Mouse (Mus musculus): ENCODE data around the gene Mpped2. TPM values are rescaled to one million over a fixed set of nuclear protein-coding genes. Genes with fewer than 3 reads are reported as not detected.
A peak's percentile ranks its signal among the peaks of the same experiment; 100 is the strongest.

The Mpped2 gene
- total and polyA plus RNA-seq, 2 experiments from 2014 or later: 65.4 to 104 TPM

DNA sequence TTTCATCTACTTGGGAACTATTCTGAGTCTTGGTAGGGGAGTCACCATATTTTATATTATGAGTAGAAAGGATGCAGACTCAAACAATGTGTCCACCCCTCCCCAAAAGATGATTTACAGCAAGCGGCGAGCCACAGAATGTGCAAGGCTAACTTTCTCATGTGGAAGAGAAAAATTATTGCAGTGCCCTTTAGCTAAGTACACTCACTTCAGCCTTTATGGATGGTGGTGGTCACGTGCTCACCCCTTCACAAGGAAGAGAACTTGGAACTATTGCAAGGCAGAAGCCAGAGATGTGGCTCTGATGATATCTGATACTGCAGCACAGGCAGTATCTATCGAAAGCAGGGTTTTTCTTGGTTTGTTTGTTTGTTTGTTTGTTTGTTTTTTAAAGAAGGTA lies 38.4 kb downstream of the Mpped2 start:
- Histone ChIP-seq H3K4me1 (ENCODE audit: insufficient read depth) (0 out of 2 replicates have a peak, but pooled peaks cover 4% of the 10 kb centered on the region), H3K4me3 (ENCODE audit: low read depth, low read length) (no peak overlapping the region), H3K9ac (no peak overlapping the region), H3K9me3 (ENCODE audit: low read length) (no peaks in the 10 kb centered on the region), H3K27ac (ENCODE audit: low read depth, low read length) (0 out of 2 replicates have a peak overlapping the region, but pooled peaks have one; percentile 11), H3K27me3 (ENCODE audit: insufficient read depth, low read length) (no peaks in the 10 kb centered on the region), H3K36me3 (ENCODE audit: insufficient read depth) (peaks cover 3% of the 10 kb centered on the region; the same call in 1 of the 2 replicates), H3K4me2 (ENCODE audit: low read depth) (no peak overlapping the region)
- WGBS: 89% methylated on average over 4 of the region's 4 CpGs
- ATAC-seq (no peak), DNase-seq (no peak)
- no peak for TF ChIP-seq CTCF (IDR thresholded peaks at IDR 0.05; ENCODE audit: low read depth)

DNA sequence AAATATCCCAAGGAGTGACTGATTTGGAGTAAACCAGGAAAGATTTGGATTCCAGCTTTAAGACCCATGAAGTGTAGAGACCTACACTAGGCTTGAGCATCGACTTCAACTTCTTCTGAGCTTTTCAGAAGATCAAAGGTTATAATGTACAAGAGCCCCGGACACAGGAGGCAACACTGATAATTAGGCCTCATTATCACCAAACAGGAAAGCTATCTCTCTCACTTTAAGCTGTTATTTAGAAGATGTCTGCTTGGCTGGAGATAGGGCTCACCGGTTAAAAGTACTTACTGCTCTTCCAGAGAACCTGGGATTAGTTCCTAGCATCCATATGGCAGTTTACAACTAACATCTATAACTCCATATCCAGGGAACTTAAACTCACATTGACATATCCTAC lies 39.1 kb downstream of the Mpped2 start:
- no peak overlapping the region for H3K4me3 ChIP-seq (ENCODE audit: low read depth, low read length)
- H3K4me1 ChIP-seq (ENCODE audit: insufficient read depth): 0 out of 2 replicates have a peak, but pooled peaks cover 4% of the 10 kb centered on the region
- no peak for DNase-seq
- WGBS: 53% methylated on average over 3 of the region's 3 CpGs
- ATAC-seq: no peak
- no peaks in the 10 kb centered on the region for H3K36me3 ChIP-seq (ENCODE audit: insufficient read depth)
- no peak for TF ChIP-seq CTCF (IDR thresholded peaks at IDR 0.05; ENCODE audit: low read depth)
- no peaks in the 10 kb centered on the region for H3K27me3 ChIP-seq (ENCODE audit: insufficient read depth, low read length)
- H3K27ac ChIP-seq (ENCODE audit: low read depth, low read length): no peak overlapping the region
- no peaks in the 10 kb centered on the region for H3K9me3 ChIP-seq (ENCODE audit: low read length)
- no peak overlapping the region for H3K4me2 ChIP-seq (ENCODE audit: low read depth)
- H3K9ac ChIP-seq: no peak overlapping the region

DNA sequence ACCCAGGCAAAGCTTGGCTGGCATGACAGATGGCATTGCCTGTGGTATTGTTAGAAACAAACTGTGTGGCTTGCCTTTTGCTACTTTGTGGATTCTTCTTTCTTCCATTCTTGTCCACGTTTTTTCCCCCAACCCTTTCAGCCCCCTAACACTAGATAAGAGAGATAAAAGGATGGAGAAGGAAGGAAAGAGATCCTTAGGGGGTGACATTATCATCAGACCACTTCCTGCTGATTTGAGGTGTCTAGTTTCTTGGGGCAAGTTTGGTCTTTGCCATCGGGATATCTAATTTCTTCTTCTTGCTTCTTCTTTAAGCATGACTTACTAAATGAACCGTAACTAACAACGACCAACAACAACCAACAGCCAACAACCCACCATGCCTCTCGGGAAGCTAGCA lies 40.3 kb downstream of the Mpped2 start:
- Histone ChIP-seq H3K9me3 (ENCODE audit: low read length) (no peaks in the 10 kb centered on the region), H3K27me3 (ENCODE audit: insufficient read depth, low read length) (no peaks in the 10 kb centered on the region), H3K4me1 (ENCODE audit: insufficient read depth) (0 out of 2 replicates have a peak, but pooled peaks cover 4% of the 10 kb centered on the region), H3K27ac (ENCODE audit: low read depth, low read length) (no peak overlapping the region), H3K9ac (no peak overlapping the region), H3K36me3 (ENCODE audit: insufficient read depth) (no peaks in the 10 kb centered on the region), H3K4me3 (ENCODE audit: low read depth, low read length) (no peak overlapping the region), H3K4me2 (ENCODE audit: low read depth) (no peak overlapping the region)
- TF ChIP-seq CTCF (IDR thresholded peaks at IDR 0.05; ENCODE audit: low read depth): no peak
- no peak for ATAC-seq
- 52% methylated on average over 5 of the region's 5 CpGs for WGBS
- no peak for DNase-seq

DNA sequence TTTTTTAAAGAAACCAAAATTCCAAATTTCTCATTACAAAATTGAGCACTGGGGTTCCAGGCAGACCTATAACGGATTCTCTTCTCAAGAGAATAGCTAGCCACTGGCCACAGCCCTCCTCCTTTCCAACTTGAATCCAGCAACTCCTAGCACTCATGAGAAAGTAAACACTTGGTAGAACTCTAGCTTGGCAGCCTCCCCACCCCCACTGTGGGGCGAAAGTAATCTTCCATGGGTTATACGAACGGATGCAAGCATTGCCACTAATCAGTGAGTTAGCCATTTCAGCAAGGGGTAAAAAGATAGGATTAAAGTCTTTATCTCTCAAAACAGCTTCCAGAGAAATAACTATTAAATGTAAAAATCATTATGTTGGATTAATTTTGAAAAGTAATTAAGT lies 40.9 kb downstream of the Mpped2 start:
- no peak overlapping the region for H3K9ac ChIP-seq
- H3K27ac ChIP-seq (ENCODE audit: low read depth, low read length): no peak overlapping the region
- no peak overlapping the region for H3K4me3 ChIP-seq (ENCODE audit: low read depth, low read length)
- DNase-seq (no peak), ATAC-seq (no peak)
- H3K9me3 ChIP-seq (ENCODE audit: low read length): no peaks in the 10 kb centered on the region
- 0 out of 2 replicates have a peak, but pooled peaks cover 4% of the 10 kb centered on the region for H3K4me1 ChIP-seq (ENCODE audit: insufficient read depth)
- no peak for TF ChIP-seq CTCF (IDR thresholded peaks at IDR 0.05; ENCODE audit: low read depth)
- H3K27me3 ChIP-seq (ENCODE audit: insufficient read depth, low read length): no peaks in the 10 kb centered on the region
- no peaks in the 10 kb centered on the region for H3K36me3 ChIP-seq (ENCODE audit: insufficient read depth)
- H3K4me2 ChIP-seq (ENCODE audit: low read depth): no peak overlapping the region
- 51% methylated on average over 4 of the region's 4 CpGs for WGBS

DNA sequence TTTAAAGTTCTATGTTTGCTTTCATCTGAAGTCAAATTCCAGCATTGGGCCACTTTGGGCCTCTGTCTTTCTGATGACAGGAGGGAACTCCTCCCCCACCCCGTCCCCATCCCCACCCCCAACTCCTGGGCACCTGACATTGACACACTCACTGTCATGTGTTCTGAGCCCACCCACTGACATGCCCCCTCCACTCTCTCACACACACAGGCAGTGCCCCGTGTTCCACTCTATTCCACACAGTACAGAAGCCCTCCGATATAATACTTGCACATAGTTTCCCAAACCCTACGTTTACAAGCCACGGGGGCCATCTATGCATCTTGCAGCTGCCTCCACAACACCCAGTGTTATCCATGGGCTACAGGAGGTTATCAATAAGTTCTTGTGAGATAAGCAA lies 42.1 kb downstream of the Mpped2 start:
- no peak overlapping the region for H3K9ac ChIP-seq
- no peak for DNase-seq
- no peak overlapping the region for H3K4me2 ChIP-seq (ENCODE audit: low read depth)
- WGBS: 63% methylated on average over 5 of the region's 5 CpGs
- H3K4me3 ChIP-seq (ENCODE audit: low read depth, low read length): no peak overlapping the region
- TF ChIP-seq CTCF (IDR thresholded peaks at IDR 0.05; ENCODE audit: low read depth): no peak
- 0 out of 2 replicates have a peak, but pooled peaks cover 4% of the 10 kb centered on the region for H3K4me1 ChIP-seq (ENCODE audit: insufficient read depth)
- no peak; the same call in 1 of the 2 replicates for ATAC-seq
- H3K36me3 ChIP-seq (ENCODE audit: insufficient read depth): no peaks in the 10 kb centered on the region
- no peak overlapping the region for H3K27ac ChIP-seq (ENCODE audit: low read depth, low read length)
- no peaks in the 10 kb centered on the region for H3K27me3 ChIP-seq (ENCODE audit: insufficient read depth, low read length)
- H3K9me3 ChIP-seq (ENCODE audit: low read length): no peaks in the 10 kb centered on the region

DNA sequence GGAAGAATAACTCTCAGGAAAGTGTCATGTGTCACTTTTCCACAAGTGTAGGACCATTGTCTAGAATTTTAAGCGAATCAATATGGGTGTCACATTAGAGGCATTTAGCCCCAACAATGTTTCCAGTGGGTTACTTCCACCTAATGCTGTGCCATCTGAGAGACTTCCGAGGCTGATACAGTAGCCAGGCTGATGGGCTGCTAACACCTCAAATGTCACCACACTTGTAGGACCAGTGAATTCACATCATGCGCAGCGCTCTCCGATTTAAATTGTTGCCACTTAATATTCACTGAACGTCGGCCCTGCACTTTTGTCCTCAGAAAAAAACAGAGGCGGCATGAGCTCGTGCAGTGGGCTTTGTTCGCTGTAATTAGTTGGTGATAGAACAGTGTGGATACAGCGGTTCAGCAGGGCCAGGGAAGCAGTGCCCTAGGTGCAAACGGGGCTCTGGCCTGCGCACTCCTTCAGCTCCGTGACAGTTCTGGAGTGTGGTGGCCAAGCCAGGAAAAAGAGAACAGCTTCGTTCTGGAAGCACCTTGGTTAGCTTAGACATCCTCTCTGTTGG lies 42.8 kb downstream of the Mpped2 start:
- TF ChIP-seq CTCF (IDR thresholded peaks at IDR 0.05; ENCODE audit: low read depth): no peak
- peak; percentile 47 for DNase-seq
- H3K4me3 ChIP-seq (ENCODE audit: low read depth, low read length): no peak overlapping the region
- H3K4me2 ChIP-seq (ENCODE audit: low read depth): peak overlapping the region; percentile 35
- H3K9me3 ChIP-seq (ENCODE audit: low read length): no peaks in the 10 kb centered on the region
- H3K36me3 ChIP-seq (ENCODE audit: insufficient read depth): no peaks in the 10 kb centered on the region
- WGBS: 20% methylated on average over 15 of the region's 15 CpGs
- H3K9ac ChIP-seq: peak overlapping the region; percentile 28; the same call in 1 of the 2 replicates
- 0 out of 2 replicates have a peak, but pooled peaks cover 4% of the 10 kb centered on the region for H3K4me1 ChIP-seq (ENCODE audit: insufficient read depth)
- peak; percentile 68 for ATAC-seq
- peak overlapping the region; percentile 54; the same call in 1 of the 2 replicates for H3K27ac ChIP-seq (ENCODE audit: low read depth, low read length)
- H3K27me3 ChIP-seq (ENCODE audit: insufficient read depth, low read length): no peaks in the 10 kb centered on the region

DNA sequence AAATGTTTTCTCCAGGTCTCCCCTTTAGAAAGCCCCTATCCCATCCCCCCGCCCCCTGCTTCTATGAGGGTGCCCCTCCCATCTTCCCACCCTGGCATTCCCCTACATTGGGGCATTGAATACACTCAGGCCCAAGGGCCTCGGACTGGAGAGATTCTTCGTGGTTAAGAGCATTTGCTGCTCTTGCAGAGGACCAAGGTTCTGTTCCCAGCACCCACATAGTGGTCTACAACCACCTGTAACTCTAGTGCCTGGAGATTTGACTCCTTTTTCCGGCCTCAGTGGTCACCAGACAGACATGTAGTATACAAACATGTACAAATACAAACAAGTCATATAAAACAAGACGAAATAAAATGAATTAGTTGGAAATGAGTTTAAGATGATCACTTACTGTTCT lies 45.9 kb downstream of the Mpped2 start:
- TF ChIP-seq CTCF (IDR thresholded peaks at IDR 0.05; ENCODE audit: low read depth): no peak
- Histone ChIP-seq H3K36me3 (ENCODE audit: insufficient read depth) (no peaks in the 10 kb centered on the region), H3K4me2 (ENCODE audit: low read depth) (no peak overlapping the region), H3K27me3 (ENCODE audit: insufficient read depth, low read length) (no peaks in the 10 kb centered on the region), H3K4me3 (ENCODE audit: low read depth, low read length) (no peak overlapping the region), H3K9ac (no peak overlapping the region), H3K27ac (ENCODE audit: low read depth, low read length) (no peak overlapping the region), H3K9me3 (ENCODE audit: low read length) (no peaks in the 10 kb centered on the region), H3K4me1 (ENCODE audit: insufficient read depth) (0 out of 2 replicates have a peak, but pooled peaks cover 4% of the 10 kb centered on the region)
- 94% methylated on average over 5 of the region's 5 CpGs for WGBS
- ATAC-seq: no peak
- DNase-seq: no peak
